Mouse (Mus musculus) lung, postnatal 0 days (tissue): ENCODE measurements around the gene Nr6a1.

Experiments
- CTCF ChIP-seq: IDR thresholded peaks from 2 replicates; pipeline ENCODE4 v1.5.1; 2016; ENCODE audit warnings: antibody characterized with exemption, mild to moderate bottlenecking
- EP300 ChIP-seq: IDR thresholded peaks from 2 replicates; pipeline ENCODE4 v1.6.1; 2016; ENCODE audit warnings: antibody characterized with exemption, mild to moderate bottlenecking, control low read depth

GRCm38 (mm10) chr2:38700177-38700576 is 227.3 kb downstream of the Nr6a1 start:
- TF ChIP-seq EP300, result no peak
- TF ChIP-seq CTCF, result peak; percentile 39
